Mouse (Mus musculus): Measurements from ENCODE around the gene Sebox.

The Sebox gene

DNA sequence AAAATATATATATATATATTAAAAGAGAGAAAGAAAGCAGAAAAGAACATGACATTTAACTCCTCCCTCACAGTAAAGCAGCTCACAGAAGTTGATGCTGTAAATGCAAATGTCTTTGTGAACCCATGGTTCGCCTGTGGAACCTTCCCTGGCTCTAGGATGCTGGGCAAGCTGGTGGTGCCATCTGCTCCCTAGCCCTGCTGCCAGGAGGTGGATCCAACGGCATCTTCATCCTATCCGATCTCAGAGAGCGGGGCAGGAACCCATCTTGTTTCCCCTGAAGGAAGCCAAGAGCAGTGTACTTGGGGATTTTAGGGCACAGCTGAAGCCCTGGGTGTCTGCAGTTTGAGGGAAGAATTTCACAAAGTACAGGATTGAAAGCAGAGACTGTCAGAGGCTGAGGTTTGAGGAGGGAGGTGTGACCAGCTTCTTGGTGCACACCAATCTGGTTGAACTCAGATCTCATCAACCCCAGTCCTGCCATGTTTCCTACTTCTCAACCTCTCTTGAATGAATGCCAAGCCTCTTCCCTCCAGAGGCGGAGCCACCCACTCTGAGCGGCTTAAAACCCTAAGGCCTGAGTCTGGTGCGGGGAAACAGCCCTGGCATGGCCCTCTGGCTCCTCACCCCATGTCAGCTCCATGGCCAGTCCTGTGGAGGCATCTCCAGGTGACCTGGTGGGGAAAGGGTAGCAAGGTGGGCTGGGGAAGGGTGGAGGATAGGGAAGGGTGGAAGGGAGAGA lies at the start of gene Sebox:
Gene Sebox, plus strand, starts transcription at position 539 of the 742 bp plus-strand sequence.
- DNase-seq (ENCODE audit: extremely low read depth, low read depth, low spot score), result no peak

DNA sequence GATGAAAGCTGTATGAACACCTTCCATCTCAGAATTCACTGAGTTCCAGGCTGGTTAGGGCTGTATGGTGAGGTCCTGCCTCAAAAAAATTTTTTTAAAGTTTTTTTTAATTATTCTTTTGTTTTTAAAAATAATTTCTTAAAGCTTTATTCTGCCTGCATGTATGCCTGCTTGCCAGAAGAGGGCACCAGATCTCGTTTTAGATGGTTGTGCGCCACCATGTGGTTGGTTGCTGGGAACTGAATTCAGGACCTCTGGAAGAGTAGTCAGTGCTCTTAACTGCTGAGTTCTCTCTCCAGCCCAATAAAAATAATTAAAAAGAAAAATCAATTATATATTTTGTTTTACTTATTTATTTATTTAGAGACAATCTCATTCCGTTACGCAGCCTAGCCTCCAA lies 49.6 kb upstream of the Sebox start:
- no peak for DNase-seq (ENCODE audit: extremely low read depth, low read depth, low spot score)

DNA sequence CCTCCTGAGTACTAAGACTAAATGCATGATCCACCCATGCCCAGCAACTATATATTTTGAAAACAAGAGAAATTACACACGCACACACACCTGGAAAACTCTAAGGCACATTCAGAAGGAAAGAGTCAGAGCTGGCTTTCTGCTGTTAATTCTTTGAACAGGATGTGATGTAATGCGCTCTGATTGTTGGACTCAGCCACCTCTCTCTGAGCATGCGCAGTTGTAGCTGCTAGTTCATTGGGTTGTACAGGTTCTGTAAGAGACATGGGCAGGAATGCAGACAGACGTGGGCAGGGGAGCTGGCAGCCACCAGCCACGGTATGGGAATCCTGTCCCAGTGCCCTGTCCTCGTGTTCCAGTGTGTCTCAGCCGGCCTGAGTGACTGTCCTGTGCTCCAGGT lies 49.0 kb upstream of the Sebox start:
- DNase-seq (ENCODE audit: extremely low read depth, low read depth, low spot score), result no peak

DNA sequence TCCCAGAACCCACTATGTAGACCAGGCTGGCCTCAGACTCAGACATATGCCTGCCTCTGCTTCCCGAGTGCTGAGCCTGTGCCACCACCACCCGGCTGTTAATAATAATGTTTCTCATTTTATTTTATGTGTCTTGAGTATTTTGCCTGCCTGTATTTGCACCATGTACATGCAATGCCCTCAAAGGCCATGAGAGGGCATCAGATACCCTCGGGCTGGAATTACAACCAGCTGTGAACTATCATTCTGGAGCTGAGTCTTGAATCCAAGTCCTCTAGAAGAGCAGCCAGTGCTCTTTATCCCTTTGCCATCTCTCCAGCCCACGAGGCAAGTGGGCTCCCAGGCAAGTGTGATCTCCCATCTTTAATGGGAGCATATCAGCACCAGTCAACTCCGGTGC lies 47.9 kb upstream of the Sebox start:
- DNase-seq (ENCODE audit: extremely low read depth, low read depth, low spot score), result no peak

DNA sequence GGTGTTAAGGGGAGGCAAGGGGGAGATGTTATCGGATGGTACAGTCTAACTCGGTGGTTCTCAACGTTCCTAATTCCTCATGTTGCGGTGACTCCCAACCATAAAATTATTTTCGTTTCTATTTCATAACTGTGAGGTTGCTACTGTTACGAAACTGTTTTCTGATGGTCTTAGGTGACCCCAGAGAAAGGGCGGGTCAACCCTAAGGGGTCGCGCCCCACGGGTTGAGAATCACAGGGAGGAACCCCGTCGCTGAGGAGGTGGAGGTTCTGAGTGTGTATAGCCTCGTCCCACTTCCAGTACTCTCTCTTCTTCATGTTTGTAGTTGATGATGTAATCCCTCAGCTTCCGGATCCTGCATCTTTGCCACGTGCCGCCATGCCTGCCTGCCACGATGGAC lies 44.5 kb upstream of the Sebox start:
- no peak for DNase-seq (ENCODE audit: extremely low read depth, low read depth, low spot score)

DNA sequence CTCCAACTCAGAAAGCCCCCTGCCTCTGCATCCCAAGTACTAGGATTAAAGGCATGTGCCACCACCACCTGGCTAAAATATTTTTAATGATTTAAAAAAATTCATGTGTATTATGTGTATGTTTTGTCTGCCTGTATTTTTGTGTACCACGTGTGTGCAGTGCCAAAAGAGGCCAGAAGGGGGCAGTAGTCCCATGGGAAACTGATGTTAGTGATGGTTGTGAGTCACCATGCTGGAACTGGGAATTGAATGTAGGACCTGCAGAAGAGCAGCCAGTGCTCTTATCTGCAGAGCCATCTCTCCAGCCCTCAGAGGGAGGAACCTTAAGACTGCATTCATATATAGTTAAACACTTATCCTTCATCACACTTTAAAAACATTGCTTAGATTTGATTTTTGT lies 41.4 kb upstream of the Sebox start:
- no peak for DNase-seq (ENCODE audit: extremely low read depth, low read depth, low spot score)

DNA sequence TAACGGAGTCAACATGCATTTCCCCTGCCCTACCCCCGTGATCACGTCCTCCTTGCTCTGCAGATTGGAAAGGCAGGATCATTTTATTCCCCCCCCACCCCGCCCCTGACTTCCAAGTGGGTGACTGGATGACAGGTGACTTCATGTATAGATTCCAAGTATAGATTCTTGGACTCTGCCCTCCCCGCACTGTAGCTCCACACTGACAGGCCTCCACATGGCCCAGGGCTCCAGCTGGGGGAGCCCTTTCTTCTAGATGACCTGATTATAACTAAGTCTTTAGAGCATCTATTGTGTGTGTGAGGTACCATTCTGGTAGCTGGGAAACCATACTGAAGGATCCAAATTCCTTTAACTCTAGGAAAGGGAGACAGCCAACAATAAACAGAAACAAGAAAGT lies 40.6 kb upstream of the Sebox start:
- no peak for DNase-seq (ENCODE audit: extremely low read depth, low read depth, low spot score)

DNA sequence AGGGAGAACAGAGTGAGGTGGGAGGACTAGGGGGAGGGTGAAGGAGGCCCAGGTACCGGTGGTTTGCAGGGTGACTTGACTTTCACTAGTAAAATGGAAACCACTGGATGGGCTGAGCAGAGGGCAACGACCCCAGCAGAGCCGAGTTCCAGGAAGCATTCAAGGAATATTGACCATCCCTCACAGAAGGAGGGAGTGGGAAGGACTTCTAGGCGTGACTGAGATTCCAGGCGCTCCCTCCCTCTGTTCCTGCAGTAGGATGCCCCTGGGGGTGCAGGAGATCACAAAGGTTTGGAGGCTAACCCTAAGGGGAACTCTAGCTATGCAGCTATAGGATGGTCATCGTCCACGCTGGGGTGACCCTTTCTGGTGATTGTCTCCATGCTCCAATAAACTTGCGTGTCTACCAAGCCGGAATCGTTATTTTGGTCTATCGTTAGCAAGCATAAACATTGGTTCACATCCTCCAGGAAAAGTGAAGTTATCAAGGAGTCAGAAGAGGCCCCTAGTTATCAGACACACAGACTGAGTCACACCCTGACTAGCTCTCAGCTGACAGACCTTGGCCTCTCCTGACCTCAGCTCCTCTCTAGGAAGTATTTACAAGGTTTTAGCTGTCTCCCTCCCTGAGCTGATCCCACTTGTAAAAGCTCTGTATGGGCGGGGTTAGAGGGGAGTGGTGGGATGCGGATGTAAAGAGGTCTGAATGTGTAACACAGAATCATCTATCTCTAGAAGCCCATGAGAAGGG lies 39.8 kb upstream of the Sebox start:
- no peak for DNase-seq (ENCODE audit: extremely low read depth, low read depth, low spot score)

DNA sequence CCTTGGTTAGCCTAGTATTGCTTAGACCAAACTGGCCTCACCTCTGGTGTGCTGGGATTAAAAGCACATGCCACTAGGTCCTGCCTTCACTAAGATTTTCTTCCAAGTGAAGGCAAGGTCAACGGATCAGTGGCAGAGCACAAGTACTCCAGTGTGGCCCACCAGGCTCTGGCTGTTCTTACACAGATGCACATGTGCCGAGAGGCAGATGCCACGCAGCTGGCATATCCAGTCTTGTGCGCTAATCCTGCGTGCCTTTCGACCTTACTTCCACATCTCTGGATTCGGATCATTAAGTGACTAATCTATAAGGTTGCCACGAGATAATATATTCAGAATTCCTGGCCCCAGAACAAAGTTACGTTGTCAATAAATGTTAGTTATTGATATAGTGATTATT lies 38.1 kb upstream of the Sebox start:
- DNase-seq (ENCODE audit: extremely low read depth, low read depth, low spot score), result no peak

DNA sequence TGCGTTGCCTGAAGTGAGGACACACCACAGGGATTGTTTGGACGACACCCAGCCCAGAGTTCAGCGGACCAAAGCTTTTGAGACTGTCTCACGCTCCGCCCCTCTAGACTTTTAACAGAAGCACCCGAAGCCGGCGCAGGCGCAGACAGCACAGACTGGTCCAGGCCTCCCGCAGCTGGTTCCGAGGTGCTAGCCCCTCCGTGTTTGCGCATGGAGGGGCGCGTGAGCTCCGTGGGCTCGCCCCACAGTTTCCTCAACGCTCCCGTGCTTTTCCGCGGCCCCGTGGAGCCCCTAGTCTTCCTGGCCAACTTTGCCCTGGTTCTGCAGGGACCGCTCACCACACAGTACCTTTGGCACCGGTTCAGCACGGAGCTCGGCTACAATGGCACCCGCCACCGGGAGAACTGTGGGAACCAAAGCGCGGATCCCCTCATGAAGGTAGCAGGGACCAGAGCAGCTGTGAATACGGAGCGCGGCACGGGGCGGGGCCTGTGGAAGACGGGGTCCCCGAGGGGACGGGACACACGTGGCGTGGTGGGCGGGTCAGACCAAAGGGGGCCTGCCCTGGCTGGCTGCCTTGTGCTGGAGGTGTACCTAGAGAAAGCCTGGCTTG lies 37.6 kb upstream of the Sebox start, which contains the start of gene Slc46a1:
Gene Slc46a1, plus strand, starts transcription at position 130 of the 613 bp plus-strand sequence.
- DNase-seq (ENCODE audit: extremely low read depth, low read depth, low spot score), result no peak

DNA sequence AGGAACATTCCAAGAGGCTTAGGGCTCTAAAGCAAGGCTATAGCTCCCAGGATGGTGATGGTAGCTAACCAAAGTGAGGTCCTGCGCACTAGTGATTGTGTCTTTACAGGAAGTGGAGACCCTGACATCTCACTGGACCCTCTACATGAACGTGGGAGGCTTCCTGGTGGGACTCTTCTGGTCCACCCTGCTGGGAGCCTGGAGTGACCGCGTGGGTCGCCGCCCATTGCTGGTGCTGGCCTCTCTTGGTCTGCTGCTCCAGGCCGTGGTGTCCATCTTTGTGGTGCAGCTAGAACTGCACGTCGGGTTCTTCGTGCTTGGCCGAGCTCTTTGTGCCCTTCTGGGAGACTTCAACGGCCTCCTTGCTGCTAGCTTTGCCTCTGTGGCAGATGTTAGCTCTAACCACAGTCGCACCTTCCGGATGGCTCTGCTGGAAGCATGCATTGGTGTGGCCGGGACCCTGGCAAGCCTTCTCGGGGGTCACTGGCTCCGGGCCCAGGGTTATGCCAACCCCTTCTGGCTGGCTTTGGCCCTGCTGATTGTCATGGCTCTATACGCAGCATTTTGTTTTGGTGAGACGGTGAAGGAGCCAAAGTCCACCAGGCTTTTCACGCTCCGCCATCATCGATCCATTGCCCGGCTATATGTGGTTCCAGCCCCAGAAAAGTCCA lies 36.9 kb upstream of the Sebox start:
- DNase-seq (ENCODE audit: extremely low read depth, low read depth, low spot score), result no peak

DNA sequence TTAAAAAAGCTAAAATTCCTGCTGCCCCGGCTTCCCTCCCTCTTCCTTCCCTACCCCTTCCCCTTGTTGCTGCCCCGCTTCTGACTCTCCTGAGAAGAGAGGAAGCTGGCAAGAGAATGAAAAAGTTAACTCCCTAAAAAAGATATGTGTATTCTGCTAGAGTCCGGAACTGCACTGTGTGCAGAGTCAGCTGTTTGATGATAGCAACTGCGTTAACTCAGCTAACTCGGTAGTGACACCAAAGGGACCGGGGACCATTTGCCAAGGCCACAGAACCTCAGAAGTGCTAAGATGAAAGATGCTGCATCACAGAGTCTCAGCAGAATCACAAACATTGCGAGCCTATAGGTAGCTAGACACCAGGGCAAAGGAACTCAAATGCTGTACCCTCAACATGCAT lies 35.7 kb upstream of the Sebox start:
- no peak for DNase-seq (ENCODE audit: extremely low read depth, low read depth, low spot score)

DNA sequence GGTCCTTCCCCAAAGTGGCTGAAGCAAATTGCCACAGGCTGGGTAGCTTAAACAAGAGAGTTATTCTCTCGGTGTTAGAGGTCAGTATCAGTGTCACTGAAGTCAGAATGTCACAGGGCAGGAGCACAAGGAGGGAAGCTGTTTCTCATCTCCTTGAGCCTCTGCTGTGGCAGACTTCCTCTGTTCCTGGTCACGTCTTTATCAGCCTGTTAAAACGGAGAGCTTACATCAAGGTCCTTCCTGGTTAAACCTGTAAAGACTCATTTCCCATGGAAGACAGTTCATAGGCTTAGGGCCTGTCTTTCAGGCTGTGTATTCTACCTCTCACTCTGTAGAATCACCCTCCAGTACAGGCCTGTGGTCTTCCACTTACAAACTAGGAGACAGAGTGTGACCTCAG lies 35.3 kb upstream of the Sebox start:
- no peak for DNase-seq (ENCODE audit: extremely low read depth, low read depth, low spot score)

DNA sequence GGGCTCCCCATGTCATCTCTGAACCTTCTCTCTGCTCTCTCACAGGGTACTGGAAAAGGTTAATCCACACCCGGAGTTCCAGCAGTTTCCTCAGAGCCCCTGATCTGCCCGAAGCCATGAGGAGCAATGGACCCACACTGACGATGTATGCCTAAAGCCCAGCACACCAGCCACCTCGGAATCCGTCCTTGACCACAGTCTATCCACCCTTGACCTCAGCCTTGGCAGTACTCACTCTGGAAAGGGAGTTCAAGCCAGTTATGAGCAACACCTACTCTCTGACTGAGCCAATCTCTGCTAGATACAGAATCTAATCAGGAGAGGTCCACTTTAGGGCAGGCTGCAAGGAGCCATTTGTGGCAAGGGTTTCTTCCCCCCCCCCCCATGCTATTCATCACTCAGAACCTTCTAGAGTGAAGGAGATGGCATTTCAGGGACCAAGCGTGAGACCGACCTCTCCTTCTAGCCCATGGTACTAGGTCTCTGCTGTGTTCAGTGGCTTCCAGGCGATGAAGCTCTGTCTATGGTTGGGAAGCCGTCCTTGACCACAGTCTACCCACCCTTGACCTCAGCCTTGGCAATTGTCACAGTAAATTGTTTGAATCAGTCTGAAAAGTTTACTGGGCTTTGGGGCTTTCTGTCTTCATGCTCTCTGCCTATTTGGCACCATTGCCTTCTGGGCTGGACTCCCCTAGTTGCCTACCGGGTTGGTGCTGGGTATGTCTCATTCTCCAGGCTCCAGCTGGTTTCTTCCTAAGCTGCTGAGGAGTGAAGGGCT lies 31.7 kb upstream of the Sebox start:
- no peak for DNase-seq (ENCODE audit: extremely low read depth, low read depth, low spot score)

DNA sequence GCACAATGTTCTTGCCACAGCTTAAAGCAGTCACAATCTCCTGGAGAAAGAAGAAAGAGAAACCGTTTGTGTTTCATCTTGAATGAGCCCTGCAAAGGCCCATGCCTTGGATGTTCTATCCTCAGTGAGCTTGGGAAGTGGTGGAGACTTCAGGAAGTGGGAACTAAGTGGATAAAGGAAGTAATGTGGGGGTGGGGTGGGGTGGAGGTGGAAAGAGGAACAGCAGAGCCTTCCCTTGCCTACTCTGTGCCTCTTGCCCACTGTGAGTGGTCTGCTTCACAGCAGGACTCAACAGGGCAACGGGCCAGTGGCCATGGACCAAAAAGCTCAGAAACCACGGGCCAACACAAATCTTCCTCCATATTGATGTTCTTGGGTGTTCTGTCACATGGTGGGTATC lies 28.0 kb upstream of the Sebox start:
- DNase-seq (ENCODE audit: extremely low read depth, low read depth, low spot score), result no peak

DNA sequence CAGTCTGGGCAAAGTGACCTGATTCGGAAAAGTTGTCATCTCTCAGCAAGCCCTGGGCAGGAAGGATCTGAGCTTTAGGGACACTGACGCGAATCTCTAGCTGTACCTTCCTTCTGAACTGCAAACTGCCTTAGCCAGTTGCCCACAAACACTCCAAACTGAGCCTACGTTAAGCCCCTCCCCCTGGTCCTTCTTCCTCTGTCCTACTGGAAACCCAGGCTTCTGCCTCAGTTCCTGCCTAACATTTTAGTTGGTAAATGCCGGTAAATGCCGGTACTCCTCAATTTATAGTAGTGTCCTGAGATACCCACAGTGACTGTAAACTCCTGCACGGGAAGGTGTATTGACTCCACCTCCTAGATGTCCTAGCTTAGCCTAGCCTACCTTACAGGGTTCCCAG lies 19.6 kb upstream of the Sebox start:
- DNase-seq (ENCODE audit: extremely low read depth, low read depth, low spot score), result no peak

DNA sequence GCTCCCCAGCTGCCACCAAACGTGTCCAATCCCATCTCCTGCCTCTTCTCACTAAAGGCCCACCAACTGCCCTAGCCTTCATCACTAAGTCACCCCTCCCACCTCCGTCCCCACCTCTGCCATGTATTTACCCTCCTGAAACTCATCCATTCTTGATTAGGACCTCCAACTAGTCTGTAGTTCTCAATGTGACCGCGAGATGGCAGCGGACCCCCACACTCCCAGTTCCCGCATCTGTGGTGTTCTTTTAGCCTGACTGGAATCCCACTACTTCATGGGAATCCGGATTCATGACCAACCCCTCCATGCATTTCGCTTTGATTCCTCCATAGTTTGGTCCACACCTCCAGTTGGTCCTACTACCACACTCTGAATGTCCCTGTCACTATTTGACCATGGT lies 15.1 kb upstream of the Sebox start:
- no peak for DNase-seq (ENCODE audit: extremely low read depth, low read depth, low spot score)

DNA sequence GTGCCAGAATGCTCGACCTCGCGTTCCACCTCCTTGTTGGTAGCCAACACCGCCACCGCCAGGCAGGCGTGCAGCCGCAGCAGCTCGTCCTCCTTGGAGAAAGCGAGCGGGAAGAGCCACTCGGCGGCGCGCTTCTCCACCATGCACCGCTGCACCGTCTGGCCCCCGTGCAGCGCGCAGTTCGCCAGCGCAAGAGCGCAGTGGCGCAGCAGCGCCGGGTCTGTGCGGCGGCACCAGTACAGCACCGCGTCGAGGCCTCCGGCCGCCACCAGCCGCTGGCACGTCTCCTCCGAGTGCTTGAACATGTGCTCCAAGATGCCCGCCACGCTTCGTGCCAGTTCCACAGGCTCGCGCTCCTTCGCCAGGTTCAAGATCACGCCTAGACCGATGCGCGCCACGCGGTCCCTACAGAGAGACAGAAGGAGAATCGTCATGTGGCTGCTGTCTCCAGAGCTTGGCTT lies 12.4 kb upstream of the Sebox start:
- DNase-seq (ENCODE audit: extremely low read depth, low read depth, low spot score), result no peak

DNA sequence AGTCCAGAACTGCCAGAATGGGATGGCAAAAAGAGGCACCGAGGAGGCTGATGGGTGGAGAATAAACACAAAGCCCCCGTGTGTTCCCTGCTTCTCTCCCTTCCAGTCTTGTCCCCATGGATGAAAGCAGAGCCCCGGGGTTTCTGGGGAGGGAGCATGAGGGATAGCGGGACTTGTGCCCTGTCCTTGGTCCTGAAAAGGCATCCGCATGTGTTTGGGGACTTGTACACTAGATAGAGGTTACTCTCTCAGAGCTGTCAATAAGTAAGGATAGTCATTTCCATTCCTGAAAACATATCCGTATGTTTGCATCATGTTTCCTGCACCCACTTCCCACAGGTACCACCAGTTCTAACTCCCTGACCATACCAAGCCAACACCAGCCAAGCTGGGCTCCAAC lies 7.3 kb upstream of the Sebox start:
- DNase-seq (ENCODE audit: extremely low read depth, low read depth, low spot score), result no peak

DNA sequence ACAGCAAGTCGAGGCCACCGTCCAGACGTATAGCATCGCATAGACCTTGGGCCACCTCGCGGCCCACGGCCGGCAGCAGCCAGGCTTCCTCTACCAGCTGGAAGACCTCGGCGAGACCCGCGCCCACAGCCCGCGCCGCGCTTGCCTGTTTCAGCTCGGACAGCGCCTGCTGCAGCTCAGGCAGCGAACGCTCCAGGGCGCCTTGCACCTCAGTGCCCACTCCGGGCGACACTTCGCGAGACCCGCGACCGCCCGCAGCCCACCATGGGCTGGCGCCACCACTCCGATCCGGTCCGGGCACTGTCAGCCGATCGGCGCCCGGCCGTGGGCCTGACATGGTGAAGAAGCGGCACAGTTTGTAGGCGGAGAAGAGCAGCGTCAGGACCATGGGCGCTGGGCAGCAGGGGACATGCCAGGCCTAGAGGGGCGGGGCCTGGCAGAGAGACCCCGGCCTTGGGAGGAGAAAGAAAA lies 6.1 kb upstream of the Sebox start:
- DNase-seq (ENCODE audit: extremely low read depth, low read depth, low spot score), result no peak

All from fat pad, adult 2 months (tissue).